Mouse (Mus musculus): ENCODE data around the gene Cel.

DNA sequence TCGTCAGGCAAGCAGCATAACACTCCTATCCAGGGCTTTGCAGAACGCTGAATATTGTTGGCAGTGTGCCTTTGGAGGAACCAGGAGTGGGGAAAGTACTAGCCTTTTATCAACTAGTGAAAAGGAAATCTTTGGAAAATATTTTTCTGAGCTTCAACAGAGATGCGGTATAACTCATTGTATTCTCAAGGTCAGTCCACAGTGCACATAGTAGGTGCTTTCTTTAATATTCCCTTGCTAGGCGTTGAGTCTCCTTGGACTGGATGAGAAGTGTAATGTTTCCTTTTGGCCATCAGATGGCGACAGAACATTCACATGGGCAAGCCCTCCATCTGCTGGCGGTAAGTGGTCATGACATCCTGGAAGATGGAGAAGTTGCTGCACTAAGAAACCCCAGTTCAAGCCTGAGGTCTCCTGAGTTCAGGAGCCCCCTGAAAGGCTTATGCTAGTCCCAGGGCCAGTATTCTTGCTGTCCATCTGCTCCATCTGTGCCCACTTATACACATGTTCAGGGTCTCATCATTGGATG, 21.9 kb upstream of the Cel start:
- TF ChIP-seq CTCF (IDR thresholded peaks at IDR 0.05; ENCODE audit: low read depth) (peak; percentile 100), EP300 (IDR thresholded peaks at IDR 0.05; ENCODE audit: low read depth) (no peak)
